Mouse (Mus musculus) mouse embryonic stem cell (cell line): Measurements from ENCODE around the gene Fam178b.

Experiments
- in situ Hi-C, 2 experiments: fragments of 300-500 bp; cut with MboI; formaldehyde crosslinking; loops; 1 replicate in 1 of 2; 3 replicates in 1 of 2; pipeline ENCODE4 v1.14.3; 2019 to 2020; ENCODE audit warnings: low sequenced_read_pairs in 2 of 2, low pct_unique_long_range_greater_than_20kb in 1 of 2, mixed read lengths in 1 of 2; ENCODE audit not compliant: unreplicated experiment in 1 of 2

The Fam178b gene

GRCm38 (mm10) chr1:36602271-36602670 is 80.7 kb downstream of the Fam178b start:
- in situ Hi-C loops: no loop called here

GRCm38 (mm10) chr1:36598411-36598810 is 84.6 kb downstream of the Fam178b start:
- in situ Hi-C loops: no loop called here

- in situ Hi-C loops: no loop called here
Observed at GRCm38 (mm10) chr1:36596114-36596513, 86.9 kb downstream of the Fam178b start.

GRCm38 (mm10) chr1:36595167-36595931 is 87.6 kb downstream of the Fam178b start:
- in situ Hi-C loops: no loop called here

- in situ Hi-C loops: no loop called here
Observed at GRCm38 (mm10) chr1:36593099-36593498, 89.9 kb downstream of the Fam178b start.

- in situ Hi-C loops: no loop called here
Observed at GRCm38 (mm10) chr1:36591408-36591807, 91.6 kb downstream of the Fam178b start.

- in situ Hi-C loops: no loop called here
Observed at GRCm38 (mm10) chr1:36590664-36591063, 92.3 kb downstream of the Fam178b start.

- in situ Hi-C loops: no loop called here
Observed at GRCm38 (mm10) chr1:36589486-36589885, 93.5 kb downstream of the Fam178b start.

GRCm38 (mm10) chr1:36588476-36589450 is 94.2 kb downstream of the Fam178b start:
- in situ Hi-C loops: no loop called here

- in situ Hi-C loops: no loop called here
Observed at GRCm38 (mm10) chr1:36587860-36588259, 95.1 kb downstream of the Fam178b start.

GRCm38 (mm10) chr1:36586288-36586687 is 96.7 kb downstream of the Fam178b start:
- in situ Hi-C loops: no loop called here

- in situ Hi-C loops: no loop called here
Observed at GRCm38 (mm10) chr1:36583408-36584116, 99.4 kb downstream of the Fam178b start.

- in situ Hi-C loops: no loop called here
Observed at GRCm38 (mm10) chr1:36582211-36582610, 100.8 kb downstream of the Fam178b start.

GRCm38 (mm10) chr1:36581260-36581659 is 101.7 kb downstream of the Fam178b start:
- in situ Hi-C loops: no loop called here

- in situ Hi-C loops: no loop called here
Observed at GRCm38 (mm10) chr1:36580384-36581207, 102.4 kb downstream of the Fam178b start.

- in situ Hi-C loops: no loop called here
Observed at GRCm38 (mm10) chr1:36579974-36580383, 103.0 kb downstream of the Fam178b start.

GRCm38 (mm10) chr1:36576991-36577675 is 105.8 kb downstream of the Fam178b start:
- in situ Hi-C loops: no loop called here
